Mouse (Mus musculus): ENCODE measurements around the gene Ppp1ca. TPM values are rescaled to one million over a fixed set of nuclear protein-coding genes. Genes with fewer than 3 reads are reported as not detected.
A peak's percentile ranks its signal among the peaks of the same experiment; 100 is the strongest.

The Ppp1ca gene
- 582 and 587 TPM in 2 replicates for polyA plus RNA-seq (2015; fragmentation: Nextera tagmentation; extraction: Ambion mirVana)

DNA sequence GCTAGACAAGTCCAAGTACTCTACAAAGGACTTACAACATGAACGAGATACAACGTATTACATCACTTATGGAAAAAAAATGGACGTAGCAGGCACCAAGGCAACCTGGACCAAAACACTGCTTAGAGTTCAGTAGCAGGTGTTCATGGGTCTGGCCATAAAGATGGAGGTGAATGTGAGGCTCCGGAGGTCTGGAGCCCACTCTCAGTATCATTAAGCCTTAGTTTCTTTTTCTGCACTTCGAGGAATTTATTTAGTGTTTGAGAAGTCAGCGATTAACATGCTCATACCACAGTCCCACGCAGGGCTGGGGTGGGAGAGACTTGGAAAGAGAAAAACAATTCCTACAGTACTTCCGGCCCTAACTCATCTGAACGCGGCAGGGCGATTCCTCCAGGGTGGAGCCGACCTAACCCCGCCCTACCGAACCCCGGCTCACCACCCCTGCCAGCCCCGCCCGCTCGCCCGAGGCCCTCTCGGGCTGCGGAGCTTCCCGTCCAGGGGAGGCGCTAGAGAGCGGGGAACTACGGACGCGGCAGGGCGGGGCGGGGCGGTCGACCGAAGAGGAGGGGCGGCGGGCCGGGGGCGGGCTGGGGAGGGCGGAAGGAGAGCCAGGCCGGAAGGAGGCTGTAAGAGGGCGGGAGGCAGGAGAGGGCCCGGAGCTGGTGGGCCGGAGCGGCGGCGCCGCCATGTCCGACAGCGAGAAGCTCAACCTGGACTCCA, at the start of gene Ppp1ca:
Gene Ppp1ca (plus strand): TSS at position 538 of the 723 bp plus-strand sequence.
- Histone ChIP-seq H3K4me2 (peak within 1 kb of the TSS; percentile 95), H3K9me3 (no peaks in the 10 kb centered on the region), H3K36me3 (peaks cover 24% of the 10 kb centered on the region), H3K4me3 (peak within 1 kb of the TSS; percentile 87), H3K27ac (replicated peaks) (peak within 1 kb of the TSS; percentile 94), H3K4me1 (replicated peaks) (peaks cover 39% of the 10 kb centered on the region), H3K9ac (peak within 1 kb of the TSS; percentile 97), H3K27me3 (no peaks in the 10 kb centered on the region)
- 9% methylated on average over 31 of the region's 47 CpGs for WGBS
- ATAC-seq (ENCODE audit: low FRiP score, low read depth): peak; percentile 92

DNA sequence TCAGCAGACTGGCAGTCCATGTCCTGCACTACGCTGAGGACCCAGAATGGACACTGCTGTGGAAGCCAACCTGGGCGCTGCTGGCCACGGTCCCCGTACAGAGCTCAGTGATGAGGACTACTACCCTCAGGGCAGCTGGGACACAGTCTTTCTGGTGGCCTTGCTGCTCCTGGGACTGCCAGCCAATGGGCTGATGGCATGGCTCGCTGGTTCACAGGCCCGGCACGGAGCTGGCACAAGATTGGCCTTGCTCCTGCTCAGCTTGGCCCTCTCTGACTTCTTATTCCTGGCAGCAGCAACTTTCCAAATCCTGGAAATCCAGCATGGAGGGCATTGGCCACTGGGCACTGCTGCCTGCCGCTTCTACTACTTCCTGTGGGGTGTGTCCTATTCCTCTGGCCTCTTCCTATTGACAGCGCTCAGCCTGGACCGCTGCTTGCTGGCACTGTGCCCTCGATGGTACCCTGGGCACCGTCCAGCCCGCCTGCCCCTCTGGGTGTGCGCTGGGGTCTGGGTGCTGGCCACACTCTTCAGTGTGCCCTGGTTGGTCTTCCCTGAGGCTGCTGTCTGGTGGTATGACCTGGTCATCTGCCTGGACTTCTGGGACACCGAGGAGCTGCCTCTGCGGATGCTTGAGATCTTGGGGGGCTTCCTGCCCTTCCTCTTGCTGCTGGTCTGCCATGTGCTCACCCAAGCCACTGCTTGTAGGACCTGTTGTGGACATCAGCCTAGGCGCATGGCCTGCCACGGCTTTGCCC, 49.3 kb upstream of the Ppp1ca start:
- H3K4me1 ChIP-seq (replicated peaks): peaks cover 6% of the 10 kb centered on the region
- H3K27ac ChIP-seq (replicated peaks): no peak overlapping the region
- no peak overlapping the region for H3K4me3 ChIP-seq
- H3K9ac ChIP-seq: no peak overlapping the region
- ATAC-seq (ENCODE audit: low FRiP score, low read depth): no peak
- no peaks in the 10 kb centered on the region for H3K9me3 ChIP-seq
- no peaks in the 10 kb centered on the region for H3K36me3 ChIP-seq
- no peak overlapping the region for H3K4me2 ChIP-seq
- WGBS: 87% methylated on average over 18 of the region's 18 CpGs
- no peaks in the 10 kb centered on the region for H3K27me3 ChIP-seq

DNA sequence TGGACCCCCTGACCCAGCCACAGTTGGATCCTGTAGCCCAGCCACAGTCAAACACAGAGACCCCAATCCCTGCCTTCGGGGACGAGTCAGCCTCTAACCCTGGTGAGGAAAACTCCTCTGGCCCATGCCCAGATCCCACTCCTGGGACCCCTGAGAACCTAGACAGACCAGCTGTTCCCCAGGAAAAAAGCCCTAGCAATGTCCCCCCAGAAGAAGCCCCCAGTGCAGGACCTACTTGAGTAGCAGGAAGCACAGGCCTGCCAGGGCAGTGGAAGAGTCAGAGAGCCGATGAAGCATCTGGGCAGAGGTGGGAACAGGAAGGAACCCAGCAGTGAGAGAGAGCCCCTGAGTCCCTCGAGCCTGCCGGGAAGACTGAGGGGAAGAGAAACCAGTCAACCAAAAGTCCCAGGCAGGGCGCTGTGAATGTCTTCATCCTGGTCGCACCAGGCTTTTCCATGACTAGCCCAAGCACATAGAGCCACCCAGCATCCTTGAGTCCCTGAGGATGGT, 48.1 kb upstream of the Ppp1ca start, which contains the start of gene Cabp4:
Gene Cabp4 (minus strand): TSS at position 275 of the 510 bp plus-strand sequence.
- no peak within 1 kb of the TSS for H3K4me3 ChIP-seq
- no peaks in the 10 kb centered on the region for H3K36me3 ChIP-seq
- H3K4me2 ChIP-seq: no peak within 1 kb of the TSS
- no peak within 1 kb of the TSS for H3K27ac ChIP-seq (replicated peaks)
- peaks cover 14% of the 10 kb centered on the region for H3K4me1 ChIP-seq (replicated peaks)
- H3K9me3 ChIP-seq: no peaks in the 10 kb centered on the region
- no peaks in the 10 kb centered on the region for H3K27me3 ChIP-seq
- no peak within 1 kb of the TSS for H3K9ac ChIP-seq
- WGBS: 89% methylated on average over 7 of the region's 7 CpGs
- no peak for ATAC-seq (ENCODE audit: low FRiP score, low read depth)

DNA sequence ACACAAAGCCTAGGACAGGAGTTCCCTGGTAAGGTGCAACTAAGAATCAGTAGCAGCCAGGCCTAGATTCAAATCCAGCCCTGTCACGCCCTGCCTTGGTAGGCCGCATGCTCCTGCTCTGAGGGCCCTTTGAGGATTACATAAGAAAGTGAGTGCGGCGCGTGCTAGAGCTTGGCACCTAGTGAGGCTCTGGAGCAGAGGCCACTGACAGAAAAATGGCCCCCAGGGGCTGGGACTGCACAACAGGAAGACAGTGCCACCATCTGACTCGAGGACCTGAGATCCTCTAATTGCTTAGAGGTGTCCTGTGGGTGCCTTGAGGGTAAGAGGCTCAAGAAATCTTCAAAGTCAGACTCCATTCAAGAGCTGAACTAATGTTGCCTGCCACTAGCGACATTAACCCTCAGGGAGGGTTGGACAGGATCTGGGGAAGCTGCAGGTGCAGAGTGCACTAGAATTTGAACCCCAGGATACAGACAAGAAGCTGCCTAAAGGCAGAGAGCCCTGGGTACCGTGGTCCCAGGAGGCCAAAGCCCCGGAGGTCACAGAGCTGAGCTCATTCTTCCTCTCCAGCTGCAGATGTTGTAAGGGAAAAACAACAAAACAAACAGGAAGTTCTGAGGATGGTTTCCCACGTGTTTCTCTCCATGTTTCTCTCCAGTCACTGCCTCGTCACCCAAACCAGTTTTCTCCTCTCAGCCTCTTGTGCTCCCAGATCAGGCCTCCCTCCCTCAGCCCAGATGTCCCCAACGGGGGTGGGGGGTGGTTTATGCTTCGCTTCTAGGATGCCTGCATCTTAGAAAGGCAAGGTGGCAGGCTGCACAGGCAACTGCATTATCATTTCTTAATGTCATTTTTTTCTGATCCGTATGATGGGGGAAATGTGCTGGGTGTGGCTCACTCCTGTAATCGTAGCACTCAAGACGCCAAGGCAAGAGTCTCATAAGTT, 47.0 kb upstream of the Ppp1ca start:
- H3K4me2 ChIP-seq: no peak overlapping the region
- no peaks in the 10 kb centered on the region for H3K27me3 ChIP-seq
- H3K4me1 ChIP-seq (replicated peaks): peaks cover 19% of the 10 kb centered on the region
- H3K9me3 ChIP-seq: no peaks in the 10 kb centered on the region
- H3K4me3 ChIP-seq: no peak overlapping the region
- no peak overlapping the region for H3K9ac ChIP-seq
- 83% methylated on average over 16 of the region's 16 CpGs for WGBS
- no peak overlapping the region for H3K27ac ChIP-seq (replicated peaks)
- no peak for ATAC-seq (ENCODE audit: low FRiP score, low read depth)
- no peaks in the 10 kb centered on the region for H3K36me3 ChIP-seq

DNA sequence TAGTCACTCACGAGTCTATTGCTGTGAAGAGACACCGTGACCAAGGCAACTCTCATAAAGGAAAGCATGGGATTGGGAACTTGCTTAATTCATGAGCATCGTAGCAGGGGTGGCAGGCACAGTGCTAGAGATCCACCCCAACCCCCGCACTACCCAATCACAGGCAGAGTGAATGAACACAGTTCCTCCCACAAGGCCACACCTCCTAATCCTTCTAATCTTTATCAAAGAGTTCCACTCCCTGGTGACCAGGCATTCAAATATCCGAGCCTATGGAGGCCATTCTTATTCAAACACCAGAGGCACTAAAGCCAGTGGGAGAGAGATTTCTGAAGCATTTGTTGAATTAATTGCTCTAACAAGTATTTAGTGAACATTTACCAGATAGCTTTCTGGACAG, 45.9 kb upstream of the Ppp1ca start:
- no peak for ATAC-seq (ENCODE audit: low FRiP score, low read depth)
- 88% methylated on average over 5 of the region's 5 CpGs for WGBS

DNA sequence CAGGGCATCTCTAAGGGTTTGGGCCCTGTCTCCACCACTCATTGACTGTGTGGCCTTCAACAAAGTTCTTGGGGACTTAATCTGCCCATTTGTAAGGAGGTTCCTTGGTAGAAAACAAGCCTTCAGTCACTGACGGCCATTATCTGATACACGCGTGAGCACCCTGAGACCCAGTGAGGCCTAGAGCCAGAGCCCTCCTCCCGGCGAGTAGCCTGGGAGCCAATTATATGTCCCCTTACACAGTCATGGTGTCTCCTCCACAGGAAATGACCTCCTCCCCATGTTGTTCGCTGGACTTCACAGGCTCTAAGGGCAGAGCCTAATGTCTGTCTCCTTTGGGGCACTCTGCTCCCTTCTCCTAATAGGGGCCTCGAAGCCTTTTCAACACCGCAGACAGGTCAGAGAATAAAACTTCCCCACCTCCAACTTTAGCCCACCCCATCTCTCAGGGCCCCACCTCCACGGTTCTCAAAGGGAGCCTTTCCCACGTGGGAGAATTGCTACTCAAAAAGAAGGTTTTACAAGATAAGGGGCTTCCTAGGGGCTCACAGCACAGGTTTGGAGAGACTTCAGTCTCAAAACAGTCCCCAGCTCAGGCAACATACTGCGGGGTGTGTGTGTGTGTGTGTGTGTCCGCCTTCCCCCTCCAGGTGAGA, 45.4 kb upstream of the Ppp1ca start:
- H3K4me1 ChIP-seq (replicated peaks): peaks cover 26% of the 10 kb centered on the region

More for the DNA sequence above, 45.9 kb upstream of the Ppp1ca start:
- Histone ChIP-seq H3K27me3 (no peaks in the 10 kb centered on the region), H3K4me1 (replicated peaks) (peaks cover 24% of the 10 kb centered on the region), H3K27ac (replicated peaks) (no peak overlapping the region), H3K4me2 (no peak overlapping the region), H3K4me3 (no peak overlapping the region), H3K9me3 (no peaks in the 10 kb centered on the region), H3K36me3 (peaks cover under 1% of the 10 kb centered on the region; the same call in 1 of the 2 replicates), H3K9ac (no peak overlapping the region)

DNA sequence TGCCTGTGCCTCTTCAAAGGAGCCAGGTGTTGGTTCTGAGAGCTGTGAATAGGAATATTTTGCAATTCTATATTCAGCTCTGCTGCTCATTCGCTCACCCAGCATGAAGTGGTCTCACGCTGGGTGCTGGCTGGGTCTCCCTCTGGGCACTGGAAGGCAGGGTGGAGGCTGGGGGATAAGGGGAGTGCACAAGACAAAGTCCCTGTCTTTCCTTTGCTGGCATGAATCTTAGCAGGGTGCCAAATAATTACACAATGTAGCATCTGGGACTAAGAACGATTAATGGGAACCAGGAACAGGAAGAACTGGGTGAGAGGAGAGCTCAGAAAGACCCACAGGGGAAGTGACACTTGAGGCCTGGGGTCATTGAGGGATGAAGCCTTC, 44.9 kb upstream of the Ppp1ca start:
- no peak overlapping the region for H3K9ac ChIP-seq
- H3K4me3 ChIP-seq: no peak overlapping the region
- 43% methylated on average over 3 of the region's 3 CpGs for WGBS
- H3K4me1 ChIP-seq (replicated peaks): peaks cover 26% of the 10 kb centered on the region
- ATAC-seq (ENCODE audit: low FRiP score, low read depth): no peak
- peaks cover 5% of the 10 kb centered on the region; the same call in 1 of the 2 replicates for H3K36me3 ChIP-seq
- H3K9me3 ChIP-seq: no peaks in the 10 kb centered on the region
- no peaks in the 10 kb centered on the region for H3K27me3 ChIP-seq
- no peak overlapping the region for H3K4me2 ChIP-seq
- no peak overlapping the region for H3K27ac ChIP-seq (replicated peaks)

More for the DNA sequence above, 45.4 kb upstream of the Ppp1ca start:
- H3K9ac ChIP-seq: no peak overlapping the region
- no peak overlapping the region for H3K4me2 ChIP-seq
- no peak overlapping the region for H3K4me3 ChIP-seq
- ATAC-seq (ENCODE audit: low FRiP score, low read depth): no peak
- no peaks in the 10 kb centered on the region for H3K9me3 ChIP-seq
- peaks cover 5% of the 10 kb centered on the region; the same call in 1 of the 2 replicates for H3K36me3 ChIP-seq
- WGBS: 61% methylated on average over 12 of the region's 12 CpGs
- no peaks in the 10 kb centered on the region for H3K27me3 ChIP-seq
- H3K27ac ChIP-seq (replicated peaks): no peak overlapping the region

DNA sequence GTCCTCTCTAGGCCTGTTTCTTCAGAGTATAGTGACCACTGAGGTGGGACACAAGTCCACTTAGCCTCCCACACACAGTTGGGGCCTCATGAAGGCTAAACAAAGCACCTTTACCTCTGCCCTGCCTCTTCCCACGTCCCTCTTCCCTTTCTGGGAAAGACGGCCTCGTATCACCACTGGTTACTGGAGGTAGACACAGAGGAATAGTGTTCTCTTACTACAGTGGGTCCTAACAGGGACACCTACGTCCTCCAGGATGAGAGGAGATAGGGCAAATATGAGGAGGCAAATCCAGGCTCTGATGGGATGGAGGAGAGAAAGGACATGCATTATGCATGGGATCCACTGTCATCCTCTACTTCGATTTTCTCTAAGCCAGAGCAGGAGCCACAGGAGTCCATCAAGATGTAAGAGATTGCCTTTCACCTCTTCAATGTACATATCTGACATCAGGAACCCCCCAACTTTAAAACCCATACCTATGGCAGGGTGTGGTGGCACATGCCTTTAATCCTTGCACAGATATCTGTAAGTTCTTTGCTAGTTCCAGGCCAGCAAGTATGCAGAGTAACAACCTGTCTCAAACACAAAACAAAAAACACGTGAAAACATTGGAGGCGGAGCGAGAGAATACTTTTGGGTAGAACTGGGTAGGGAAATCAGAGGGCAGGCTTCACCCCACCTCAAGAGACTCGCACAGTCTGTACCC, 43.9 kb upstream of the Ppp1ca start:
- H3K27me3 ChIP-seq: no peaks in the 10 kb centered on the region

DNA sequence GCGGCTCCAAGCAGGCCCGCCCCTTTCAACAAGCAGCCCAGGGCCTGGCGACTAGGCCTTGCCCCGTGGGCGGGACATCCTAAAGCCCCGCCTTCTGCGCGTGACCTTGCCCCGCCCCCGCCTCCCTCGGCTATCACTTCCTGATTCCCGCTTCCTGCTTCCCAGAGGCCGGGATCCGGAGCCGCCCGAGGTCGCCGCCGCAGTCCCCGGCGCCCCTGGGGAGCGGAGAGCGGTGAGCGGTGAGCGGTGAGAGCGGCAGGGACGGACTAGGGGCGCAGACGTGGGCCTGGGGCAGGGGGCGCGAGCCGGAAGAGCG, 43.4 kb upstream of the Ppp1ca start, which contains the start of gene Coro1b:
Gene Coro1b (plus strand): TSS at position 129 of the 316 bp plus-strand sequence.
- H3K4me2 ChIP-seq: peak within 1 kb of the TSS; percentile 82
- peak; percentile 94 for ATAC-seq (ENCODE audit: low FRiP score, low read depth)
- no peaks in the 10 kb centered on the region for H3K27me3 ChIP-seq
- H3K9ac ChIP-seq: peak within 1 kb of the TSS; percentile 87
- peaks cover 26% of the 10 kb centered on the region for H3K4me1 ChIP-seq (replicated peaks)
- H3K4me3 ChIP-seq: peak within 1 kb of the TSS; percentile 81
- WGBS: under 1% methylated on average over 33 of the region's 33 CpGs
- H3K9me3 ChIP-seq: no peaks in the 10 kb centered on the region
- H3K36me3 ChIP-seq: peaks cover 5% of the 10 kb centered on the region; the same call in 1 of the 2 replicates
- peak within 1 kb of the TSS; percentile 74 for H3K27ac ChIP-seq (replicated peaks)

More for the DNA sequence above, 43.9 kb upstream of the Ppp1ca start:
- H3K4me3 ChIP-seq: peak overlapping the region; percentile 81
- no peaks in the 10 kb centered on the region for H3K9me3 ChIP-seq
- H3K4me1 ChIP-seq (replicated peaks): peaks cover 26% of the 10 kb centered on the region
- peak overlapping the region; percentile 82 for H3K4me2 ChIP-seq
- peaks cover 5% of the 10 kb centered on the region; the same call in 1 of the 2 replicates for H3K36me3 ChIP-seq
- 35% methylated on average over 9 of the region's 9 CpGs for WGBS
- peak; percentile 36 for ATAC-seq (ENCODE audit: low FRiP score, low read depth)
- H3K9ac ChIP-seq: peak overlapping the region; percentile 87
- H3K27ac ChIP-seq (replicated peaks): peak overlapping the region; percentile 74

DNA sequence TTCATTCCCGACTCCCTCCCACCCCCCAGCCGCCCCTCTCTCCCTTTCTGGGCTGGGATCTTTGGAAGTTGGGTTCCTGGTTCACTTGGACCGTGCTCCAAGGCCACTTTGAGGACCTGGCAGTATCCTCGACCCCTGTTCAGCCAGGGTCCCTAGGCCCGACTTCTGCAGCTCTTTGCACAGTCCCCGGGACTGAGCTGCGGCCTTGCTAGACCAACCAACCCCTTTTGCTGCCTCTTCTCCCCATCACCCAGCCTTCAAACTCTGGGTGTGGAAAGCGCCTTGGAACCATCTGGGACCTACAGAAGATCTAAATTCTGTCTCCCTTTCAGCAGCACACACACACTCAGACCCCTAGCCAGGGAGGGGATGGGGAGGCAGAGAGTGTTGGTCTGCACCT, 43.0 kb upstream of the Ppp1ca start:
- Histone ChIP-seq H3K9ac (peak overlapping the region; percentile 87), H3K27ac (replicated peaks) (peak overlapping the region; percentile 74), H3K27me3 (no peaks in the 10 kb centered on the region), H3K4me3 (peak overlapping the region; percentile 81), H3K4me2 (peak overlapping the region; percentile 82), H3K36me3 (peaks cover 5% of the 10 kb centered on the region; the same call in 1 of the 2 replicates), H3K4me1 (replicated peaks) (peaks cover 26% of the 10 kb centered on the region), H3K9me3 (no peaks in the 10 kb centered on the region)
- ATAC-seq (ENCODE audit: low FRiP score, low read depth): peak; percentile 0; the same call in 1 of the 2 replicates
- WGBS: 4% methylated on average over 8 of the region's 8 CpGs

Data from hindbrain, embryonic 15.5 days (tissue).